Mouse (Mus musculus) kidney, postnatal 0 days (tissue): Measurements from ENCODE around the gene Colgalt1. TPM values are rescaled to one million over a fixed set of nuclear protein-coding genes. Genes with fewer than 3 reads are reported as not detected.

Experiments used
- ATAC-seq: fragments of 200-750 bp; cut with Nextera tagmentation; replicated peaks from 2 replicates; pipeline ENCODE4 v1.8.0; 2017; ENCODE audit warnings: low read depth, moderate number of reproducible peaks, moderate TSS enrichment, moderate library complexity; ENCODE audit not compliant: low FRiP score
- DNase-seq: peaks from one replicate; pipeline ENCODE4 v3.0.0-alpha.2; 2016; ENCODE audit warnings: low spot score
- H3K27ac ChIP-seq: fragments of 300-500 bp; sonication (generic); 2 replicates; pipeline ENCODE4 v1.5.1; 2014; ENCODE audit warnings: mild to moderate bottlenecking
- H3K27me3 ChIP-seq: fragments of 300-500 bp; sonication (generic); 2 replicates; pipeline ENCODE4 v1.6.1; 2014; ENCODE audit warnings: low read length, mixed read lengths; ENCODE audit not compliant: insufficient read depth
- H3K36me3 ChIP-seq: fragments of 300-500 bp; sonication (generic); 2 replicates; pipeline ENCODE4 v1.6.1; 2014; ENCODE audit warnings: low read length, mixed read lengths; ENCODE audit not compliant: insufficient read depth
- H3K4me1 ChIP-seq: fragments of 300-500 bp; sonication (generic); replicated peaks from 2 replicates; pipeline ENCODE4 v1.6.1; 2014; ENCODE audit warnings: antibody characterized with exemption, low read length, mixed read lengths; ENCODE audit not compliant: insufficient read depth
- H3K4me2 ChIP-seq: fragments of 300-500 bp; sonication (generic); 2 replicates; pipeline ENCODE4 v1.6.1; 2014; ENCODE audit warnings: mild to moderate bottlenecking, low read length, moderate library complexity, mixed read lengths
- H3K4me3 ChIP-seq: fragments of 300-500 bp; sonication (generic); replicated peaks from 2 replicates; pipeline ENCODE4 v1.5.1; 2014; ENCODE audit warnings: low read depth, low read length
- H3K9ac ChIP-seq: fragments of 300-500 bp; sonication (generic); 2 replicates; pipeline ENCODE4 v1.6.1; 2014; ENCODE audit warnings: low read depth, low read length
- H3K9me3 ChIP-seq: fragments of 300-500 bp; sonication (generic); replicated peaks from 2 replicates; pipeline ENCODE4 v1.6.1; 2016; ENCODE audit warnings: low read length, inconsistent platforms, mixed read lengths
- CTCF ChIP-seq: IDR thresholded peaks from 2 replicates; pipeline ENCODE4 v1.5.1; 2016; ENCODE audit warnings: antibody characterized with exemption, low read depth, mild to moderate bottlenecking, moderate library complexity
- WGBS: fragments of 180-500 bp; shearing (Covaris S2); extraction: QIAGEN DNeasy Blood & Tissue Kit; methylation state at CpG from one replicate; pipeline ENCODE4 v1.1.7; 2014; 5-methylcytosine and 5-hydroxymethylcytosine counted together
- polyA plus RNA-seq: library from polyadenylated mRNA; unstranded; fragments of >200 nt; fragmentation: Nextera tagmentation; extraction: Ambion mirVana; gene quantifications from 2 replicates; pipeline ENCODE4 v1.2.1, GENCODE M21; 2015

Gene Colgalt1
- polyA plus RNA-seq, 1 experiment from 2014 or later = 66.2 TPM

DNA sequence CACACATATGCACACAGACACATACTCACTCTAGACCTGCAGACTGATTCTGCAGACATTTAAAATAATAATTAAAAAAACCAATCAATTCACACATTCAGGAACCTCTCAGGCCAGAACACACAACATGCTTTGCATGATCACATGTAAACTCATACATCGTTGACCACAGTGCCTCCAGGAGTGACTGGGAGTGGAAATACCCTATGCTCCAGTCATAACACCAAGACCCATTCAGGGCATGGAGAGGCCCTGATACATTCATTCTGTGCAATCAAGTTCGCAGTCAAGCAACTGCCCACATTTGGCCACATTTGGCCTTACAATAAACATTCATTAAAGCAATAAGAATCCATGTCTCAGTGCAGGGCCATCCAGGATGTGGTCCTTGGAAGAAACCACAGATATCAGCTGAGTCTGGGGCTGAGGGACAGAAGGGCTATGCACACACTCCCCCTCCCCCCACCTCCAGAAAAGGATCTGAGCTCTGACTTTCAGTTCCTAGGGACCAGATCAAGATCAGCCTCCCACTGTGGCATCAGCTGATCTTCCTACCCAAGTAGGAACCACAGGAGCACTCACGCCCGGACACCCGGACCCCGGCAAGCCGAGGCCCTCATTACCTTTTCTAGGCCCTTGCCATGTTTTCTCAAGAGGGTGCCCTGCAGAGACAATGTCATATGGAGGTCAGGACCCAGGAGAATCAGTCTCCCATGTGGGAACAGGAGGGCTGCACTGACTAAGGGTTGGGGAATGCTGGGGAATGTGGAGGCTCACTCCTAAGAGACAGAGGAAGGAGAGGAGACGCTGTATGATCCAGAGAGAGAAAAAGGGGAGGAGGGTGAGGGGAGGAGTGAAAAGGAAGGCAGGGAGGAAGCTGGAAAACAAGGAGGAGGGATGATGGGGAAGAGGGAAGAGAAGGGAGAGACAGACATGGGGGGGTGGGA lies 26.6 kb downstream of the Colgalt1 start:
- H3K36me3 ChIP-seq = no peaks in the 10 kb centered on the region
- no peaks in the 10 kb centered on the region for H3K27me3 ChIP-seq
- TF ChIP-seq CTCF = no peak

GRCm38 (mm10) chr8:71638321-71638720 lies 27.5 kb downstream of the Colgalt1 start:
- DNase-seq (no peak), ATAC-seq (no peak)
- no peak for TF ChIP-seq CTCF
- no peak overlapping the region for H3K27ac ChIP-seq
- no peaks in the 10 kb centered on the region for H3K9me3 ChIP-seq
- no peak overlapping the region for H3K4me3 ChIP-seq
- H3K4me2 ChIP-seq = no peak overlapping the region
- no peaks in the 10 kb centered on the region for H3K36me3 ChIP-seq
- no peaks in the 10 kb centered on the region for H3K27me3 ChIP-seq
- no peak overlapping the region for H3K9ac ChIP-seq
- H3K4me1 ChIP-seq = 0 out of 2 replicates have a peak, but pooled peaks cover 5% of the 10 kb centered on the region
- WGBS = 69% methylated on average over 6 of the region's 6 CpGs

More for the DNA sequence above, 26.6 kb downstream of the Colgalt1 start:
- H3K4me3 ChIP-seq = no peak overlapping the region
- WGBS = 70% methylated on average over 8 of the region's 8 CpGs
- 0 out of 2 replicates have a peak, but pooled peaks cover 5% of the 10 kb centered on the region for H3K4me1 ChIP-seq
- ATAC-seq (no peak), DNase-seq (no peak)
- H3K9me3 ChIP-seq = no peaks in the 10 kb centered on the region
- H3K9ac ChIP-seq = no peak overlapping the region
- no peak overlapping the region for H3K4me2 ChIP-seq
- H3K27ac ChIP-seq = no peak overlapping the region

- no peak overlapping the region for H3K4me3 ChIP-seq
- no peak overlapping the region for H3K4me2 ChIP-seq
- no peaks in the 10 kb centered on the region for H3K9me3 ChIP-seq
- 0 out of 2 replicates have a peak, but pooled peaks cover 3% of the 10 kb centered on the region for H3K4me1 ChIP-seq
- H3K27ac ChIP-seq = no peak overlapping the region
- WGBS = 90% methylated on average over 4 of the region's 4 CpGs
- H3K36me3 ChIP-seq = no peaks in the 10 kb centered on the region
- ATAC-seq (no peak), DNase-seq (no peak)
- no peak overlapping the region for H3K9ac ChIP-seq
- no peaks in the 10 kb centered on the region for H3K27me3 ChIP-seq
- TF ChIP-seq CTCF = no peak
Observed at GRCm38 (mm10) chr8:71639318-71639717, 28.5 kb downstream of the Colgalt1 start.

GRCm38 (mm10) chr8:71645510-71645909 lies 34.7 kb downstream of the Colgalt1 start:
- no peak for TF ChIP-seq CTCF
- H3K4me2 ChIP-seq = no peak overlapping the region
- H3K4me3 ChIP-seq = no peak overlapping the region
- H3K27me3 ChIP-seq = no peaks in the 10 kb centered on the region
- H3K9ac ChIP-seq = no peak overlapping the region
- H3K9me3 ChIP-seq = no peaks in the 10 kb centered on the region
- H3K4me1 ChIP-seq = no peaks in the 10 kb centered on the region
- WGBS = 83% methylated on average over 9 of the region's 9 CpGs
- H3K27ac ChIP-seq = no peak overlapping the region
- DNase-seq (no peak), ATAC-seq (no peak)
- no peaks in the 10 kb centered on the region for H3K36me3 ChIP-seq

DNA sequence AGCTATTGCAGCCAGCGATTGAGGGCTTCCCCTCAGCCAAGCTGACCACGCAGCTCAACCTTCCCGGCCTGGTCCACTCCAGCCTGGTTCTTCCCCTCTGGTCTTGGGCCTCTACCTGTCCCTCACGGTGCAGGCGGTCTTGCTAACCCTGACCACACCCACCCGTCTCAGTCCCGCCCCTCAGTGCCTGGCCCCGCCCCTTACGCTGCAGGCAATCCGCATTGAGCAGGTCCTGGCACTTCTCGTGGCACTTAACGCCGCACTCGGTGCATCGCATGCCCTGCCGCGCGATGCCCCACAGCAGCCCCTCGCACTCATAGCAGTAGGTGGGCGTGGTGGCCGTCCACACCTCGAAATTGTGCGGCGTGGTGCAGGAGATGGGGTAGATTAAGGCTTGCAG lies 43.8 kb downstream of the Colgalt1 start:
- DNase-seq = no peak
- H3K4me1 ChIP-seq = peaks cover 9% of the 10 kb centered on the region; the same call in 1 of the 2 replicates
- no peak overlapping the region for H3K9ac ChIP-seq
- H3K4me2 ChIP-seq = peak overlapping the region; percentile 35
- TF ChIP-seq CTCF = no peak
- H3K4me3 ChIP-seq = 0 out of 2 replicates have a peak overlapping the region, but pooled peaks have one; percentile 4
- WGBS = 2% methylated on average over 24 of the region's 24 CpGs
- H3K27me3 ChIP-seq = peaks cover 27% of the 10 kb centered on the region
- ATAC-seq = peak; percentile 62
- H3K36me3 ChIP-seq = no peaks in the 10 kb centered on the region
- no peaks in the 10 kb centered on the region for H3K9me3 ChIP-seq
- no peak overlapping the region for H3K27ac ChIP-seq

GRCm38 (mm10) chr8:71657816-71658215 lies 47.0 kb downstream of the Colgalt1 start:
- ATAC-seq (no peak), DNase-seq (no peak)
- no peaks in the 10 kb centered on the region for H3K36me3 ChIP-seq
- no peak overlapping the region for H3K27ac ChIP-seq
- H3K4me3 ChIP-seq = no peak overlapping the region
- peaks cover 36% of the 10 kb centered on the region for H3K27me3 ChIP-seq
- H3K9ac ChIP-seq = no peak overlapping the region
- 19% methylated on average over 8 of the region's 9 CpGs for WGBS
- no peak overlapping the region for H3K4me2 ChIP-seq
- peaks cover 9% of the 10 kb centered on the region; the same call in 1 of the 2 replicates for H3K4me1 ChIP-seq
- H3K9me3 ChIP-seq = no peaks in the 10 kb centered on the region
- no peak for TF ChIP-seq CTCF
